Mouse (Mus musculus) lung, embryonic 14.5 days (tissue): ENCODE measurements around the gene Myh3. TPM values are rescaled to one million over a fixed set of nuclear protein-coding genes. Genes with fewer than 3 reads are reported as not detected.

ENCODE experiments used
- ATAC-seq: fragments of 200-750 bp; cut with Nextera tagmentation; 2 replicates; pipeline ENCODE4 v1.8.0; 2017; ENCODE audit warnings: mild to moderate bottlenecking, moderate TSS enrichment, moderate library complexity; ENCODE audit not compliant: insufficient read depth
- DNase-seq: peaks from one replicate; pipeline ENCODE4 v3.0.0-alpha.2; 2015
- H3K27ac ChIP-seq: fragments of 300-500 bp; sonication (generic); 2 replicates; pipeline ENCODE4 v1.5.1; 2014; ENCODE audit warnings: low read depth, mild to moderate bottlenecking, moderate library complexity
- H3K27me3 ChIP-seq: fragments of 300-500 bp; sonication (generic); 2 replicates; pipeline ENCODE4 v1.6.1; 2014; ENCODE audit warnings: low read length, control low read depth; ENCODE audit not compliant: insufficient read depth
- H3K36me3 ChIP-seq: fragments of 300-500 bp; sonication (generic); 2 replicates; pipeline ENCODE4 v1.6.1; 2014; ENCODE audit warnings: control low read depth; ENCODE audit not compliant: insufficient read depth
- H3K4me1 ChIP-seq: fragments of 300-500 bp; sonication (generic); 2 replicates; pipeline ENCODE4 v1.6.1; 2014; ENCODE audit warnings: antibody characterized with exemption, control low read depth; ENCODE audit not compliant: insufficient read depth
- H3K4me2 ChIP-seq: fragments of 300-500 bp; sonication (generic); 2 replicates; pipeline ENCODE4 v1.6.1; 2014; ENCODE audit warnings: mild to moderate bottlenecking
- H3K4me3 ChIP-seq: fragments of 300-500 bp; sonication (generic); 2 replicates; pipeline ENCODE4 v1.5.1; 2014; ENCODE audit warnings: low read depth, low read length
- H3K9ac ChIP-seq: fragments of 300-500 bp; sonication (generic); 2 replicates; pipeline ENCODE4 v1.6.1; 2014
- H3K9me3 ChIP-seq: fragments of 300-500 bp; sonication (generic); 2 replicates; pipeline ENCODE4 v1.6.1; 2016; ENCODE audit warnings: low read depth, low read length, control low read depth
- CTCF ChIP-seq: IDR thresholded peaks from 2 replicates; pipeline ENCODE4 v1.5.1; 2016; ENCODE audit warnings: antibody characterized with exemption, low read depth
- WGBS: fragments of 180-500 bp; shearing (Covaris S2); extraction: QIAGEN DNeasy Blood & Tissue Kit; methylation state at CpG from one replicate; pipeline ENCODE4 v1.1.7; 2014; 5-methylcytosine and 5-hydroxymethylcytosine counted together
- polyA plus RNA-seq: library from polyadenylated mRNA; unstranded; fragments of >200 nt; fragmentation: Nextera tagmentation; extraction: Ambion mirVana; gene quantifications from 2 replicates; pipeline ENCODE4 v1.2.1, GENCODE M21; 2014

The Myh3 gene
- polyA plus RNA-seq, 1 experiment from 2014 or later, result 0.17 TPM

DNA sequence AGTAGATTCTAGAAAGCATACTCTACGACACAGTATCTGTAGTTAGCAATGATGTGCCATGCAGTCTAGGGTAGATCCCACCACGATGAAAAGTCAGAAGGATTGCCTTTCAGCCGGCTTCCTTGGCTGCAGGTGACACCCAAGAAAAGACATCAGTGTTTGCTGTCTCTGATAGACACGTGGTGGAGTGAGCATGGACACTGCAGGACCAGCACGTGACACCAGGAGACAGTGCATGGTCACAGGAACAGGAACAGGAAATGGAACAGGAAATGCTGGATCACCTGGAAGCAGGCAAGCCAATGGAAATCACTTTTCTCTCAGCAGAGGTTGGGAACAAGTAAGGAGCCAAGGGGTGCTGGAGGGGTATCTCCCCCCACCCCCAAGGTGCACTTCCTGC lies 65.0 kb downstream of the Myh3 start:
- Histone ChIP-seq H3K4me3 (no peak overlapping the region), H3K27me3 (no peaks in the 10 kb centered on the region), H3K9ac (no peak overlapping the region), H3K27ac (no peak overlapping the region), H3K4me2 (no peak overlapping the region), H3K9me3 (no peaks in the 10 kb centered on the region), H3K36me3 (no peaks in the 10 kb centered on the region), H3K4me1 (no peaks in the 10 kb centered on the region)
- TF ChIP-seq CTCF, result no peak
- ATAC-seq, result no peak
- WGBS, result 78% methylated on average over 5 of the region's 5 CpGs
- DNase-seq, result no peak

DNA sequence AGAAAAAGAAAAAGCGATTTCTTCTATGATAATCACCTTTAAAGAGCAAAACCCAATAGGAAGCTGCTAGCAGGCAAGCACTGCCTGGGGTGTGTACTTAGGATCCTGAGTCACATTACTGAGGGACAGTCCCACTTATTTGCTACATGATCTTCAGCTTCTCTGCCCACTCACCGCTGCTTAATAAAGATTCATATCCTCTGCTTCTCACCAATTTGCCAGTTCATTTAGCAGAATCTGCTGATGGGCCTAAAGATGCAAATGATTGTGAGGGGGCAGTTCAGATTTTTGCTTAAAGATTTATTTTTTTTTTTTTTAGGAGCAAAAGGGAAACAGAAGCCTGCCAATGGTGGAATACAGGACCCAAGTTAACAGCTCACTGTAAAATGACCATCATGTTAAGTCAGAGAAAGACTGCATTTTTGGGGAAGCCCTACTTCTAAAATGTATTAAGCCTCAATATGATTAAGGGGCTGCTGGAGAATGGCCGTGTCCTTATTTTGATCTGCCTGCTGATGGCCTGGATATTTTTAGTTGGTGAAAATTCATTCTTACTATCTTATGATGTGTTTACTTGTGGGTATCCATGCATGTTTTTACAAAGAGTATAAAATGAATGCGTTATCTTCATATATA lies 65.9 kb downstream of the Myh3 start:
- no peak for ATAC-seq

GRCm38 (mm10) chr11:67144559-67145265 lies 66.6 kb downstream of the Myh3 start:
- no peak for TF ChIP-seq CTCF
- DNase-seq (no peak), ATAC-seq (no peak)
- Histone ChIP-seq H3K36me3 (no peaks in the 10 kb centered on the region), H3K4me3 (no peak overlapping the region), H3K4me2 (no peak overlapping the region), H3K27ac (no peak overlapping the region), H3K9ac (no peak overlapping the region), H3K27me3 (no peaks in the 10 kb centered on the region), H3K4me1 (no peaks in the 10 kb centered on the region), H3K9me3 (no peaks in the 10 kb centered on the region)
- 65% methylated on average over 6 of the region's 6 CpGs for WGBS

More for the DNA sequence above, 65.9 kb downstream of the Myh3 start:
- Histone ChIP-seq H3K27me3 (no peaks in the 10 kb centered on the region), H3K9me3 (no peaks in the 10 kb centered on the region), H3K4me3 (no peak overlapping the region), H3K36me3 (no peaks in the 10 kb centered on the region), H3K9ac (no peak overlapping the region), H3K4me1 (no peaks in the 10 kb centered on the region), H3K27ac (no peak overlapping the region), H3K4me2 (no peak overlapping the region)
- WGBS, result 83% methylated on average over 4 of the region's 4 CpGs
- no peak for DNase-seq
- TF ChIP-seq CTCF, result no peak

GRCm38 (mm10) chr11:67145482-67146408 lies 67.6 kb downstream of the Myh3 start:
- no peak for ATAC-seq
- DNase-seq, result no peak
- Histone ChIP-seq H3K9ac (no peak overlapping the region), H3K4me1 (no peaks in the 10 kb centered on the region), H3K27me3 (no peaks in the 10 kb centered on the region), H3K27ac (no peak overlapping the region), H3K9me3 (no peaks in the 10 kb centered on the region), H3K4me2 (no peak overlapping the region), H3K36me3 (no peaks in the 10 kb centered on the region), H3K4me3 (no peak overlapping the region)
- 82% methylated on average over 5 of the region's 5 CpGs for WGBS
- TF ChIP-seq CTCF, result no peak

GRCm38 (mm10) chr11:67146409-67147282 lies 68.5 kb downstream of the Myh3 start:
- Histone ChIP-seq H3K4me2 (no peak overlapping the region), H3K4me1 (no peaks in the 10 kb centered on the region), H3K9me3 (no peaks in the 10 kb centered on the region), H3K27me3 (no peaks in the 10 kb centered on the region), H3K36me3 (no peaks in the 10 kb centered on the region), H3K9ac (no peak overlapping the region), H3K4me3 (no peak overlapping the region), H3K27ac (no peak overlapping the region)
- ATAC-seq (no peak), DNase-seq (no peak)
- WGBS, result 80% methylated on average over 4 of the region's 4 CpGs
- TF ChIP-seq CTCF, result no peak

DNA sequence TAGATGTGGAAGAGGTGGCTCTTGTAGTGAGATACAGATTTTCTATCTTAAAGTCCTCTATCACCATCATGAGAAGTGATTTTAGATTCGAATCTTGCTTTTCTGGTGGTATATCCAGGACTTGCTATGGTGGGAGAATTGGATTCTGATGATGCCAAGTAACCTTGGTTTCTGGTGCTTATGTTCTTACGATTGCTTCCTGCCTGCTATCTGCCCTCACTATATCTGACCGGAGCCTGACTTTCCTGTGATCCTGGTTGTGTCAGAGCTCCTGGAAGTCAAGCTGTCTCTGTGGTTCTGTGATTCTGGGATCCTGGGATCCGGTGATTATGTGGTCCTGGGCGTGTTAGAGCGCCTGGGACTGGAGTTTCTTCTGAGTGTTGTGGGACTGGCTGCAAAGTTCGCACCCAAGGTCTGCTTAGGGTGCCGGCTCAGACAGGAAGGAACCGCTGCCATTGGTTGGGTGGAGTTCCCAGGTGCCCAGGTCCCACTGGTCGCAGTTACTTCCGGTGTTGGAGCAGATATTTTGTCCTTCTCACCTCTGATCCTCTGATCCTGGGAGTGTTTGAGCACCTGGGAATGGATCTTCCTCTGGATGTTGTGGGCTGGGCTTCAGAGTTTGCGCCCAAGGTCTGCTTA lies 69.3 kb downstream of the Myh3 start:
- ATAC-seq (no peak), DNase-seq (no peak)
- TF ChIP-seq CTCF, result no peak
- no peaks in the 10 kb centered on the region for H3K36me3 ChIP-seq
- 87% methylated on average over 12 of the region's 12 CpGs for WGBS
- no peaks in the 10 kb centered on the region for H3K9me3 ChIP-seq
- H3K4me3 ChIP-seq, result no peak overlapping the region
- H3K27ac ChIP-seq, result no peak overlapping the region
- H3K4me1 ChIP-seq, result no peaks in the 10 kb centered on the region
- H3K27me3 ChIP-seq, result no peaks in the 10 kb centered on the region
- H3K9ac ChIP-seq, result no peak overlapping the region
- no peak overlapping the region for H3K4me2 ChIP-seq
